Mouse (Mus musculus): Measurements from ENCODE around the gene Actr10. TPM values are rescaled to one million over a fixed set of nuclear protein-coding genes. Genes with fewer than 3 reads are reported as not detected.

Actr10 gene
- polyA plus RNA-seq, 1 experiment: 123 TPM

- no peaks in the 10 kb centered on the region for H3K27me3 ChIP-seq (ENCODE audit: control insufficient read depth, insufficient read depth, insufficient read length)
- no peaks in the 10 kb centered on the region for H3K79me2 ChIP-seq (ENCODE audit: control insufficient read depth, insufficient read depth)
- TF ChIP-seq USF1 (IDR thresholded peaks at IDR 0.05; ENCODE audit: low read depth) (no peak), SRF (IDR thresholded peaks at IDR 0.05; ENCODE audit: control insufficient read depth, insufficient read length, low read depth) (no peak), REST (IDR thresholded peaks at IDR 0.05; ENCODE audit: insufficient read depth, insufficient read length) (no peak), TCF3 (IDR thresholded peaks at IDR 0.05; ENCODE audit: insufficient read length, low read depth) (no peak), MAX (IDR thresholded peaks at IDR 0.05; ENCODE audit: low read depth) (no peak), CEBPB (IDR thresholded peaks at IDR 0.05; ENCODE audit: insufficient read depth, poor library complexity, severe bottlenecking) (no peak), POLR2AphosphoS2 (IDR thresholded peaks at IDR 0.05; ENCODE audit: insufficient read length, low read depth) (no peak), TCF12 (IDR thresholded peaks at IDR 0.05; ENCODE audit: insufficient read depth, poor library complexity, severe bottlenecking) (no peak), E2F4 (IDR thresholded peaks at IDR 0.05; ENCODE audit: insufficient read depth) (no peak), POLR2A (IDR thresholded peaks at IDR 0.05; ENCODE audit: insufficient read length, low read depth) (no peak), MYOG (IDR thresholded peaks at IDR 0.05; ENCODE audit: control insufficient read depth in 1 of 3, insufficient read depth in 1 of 3, insufficient read length in 2 of 3, low read depth in 2 of 3) (no peak)
- no peaks in the 10 kb centered on the region for H3K36me3 ChIP-seq (ENCODE audit: control insufficient read depth, insufficient read depth)
- H3K4me2 ChIP-seq (ENCODE audit: low read depth): no peak overlapping the region
- H3ac ChIP-seq (ENCODE audit: control insufficient read depth, insufficient read length): no peak overlapping the region
- H3K4me3 ChIP-seq: no peak overlapping the region
Measured at GRCm38 (mm10) chr12:70913429-70913828, 24.2 kb upstream of the Actr10 start.

DNA sequence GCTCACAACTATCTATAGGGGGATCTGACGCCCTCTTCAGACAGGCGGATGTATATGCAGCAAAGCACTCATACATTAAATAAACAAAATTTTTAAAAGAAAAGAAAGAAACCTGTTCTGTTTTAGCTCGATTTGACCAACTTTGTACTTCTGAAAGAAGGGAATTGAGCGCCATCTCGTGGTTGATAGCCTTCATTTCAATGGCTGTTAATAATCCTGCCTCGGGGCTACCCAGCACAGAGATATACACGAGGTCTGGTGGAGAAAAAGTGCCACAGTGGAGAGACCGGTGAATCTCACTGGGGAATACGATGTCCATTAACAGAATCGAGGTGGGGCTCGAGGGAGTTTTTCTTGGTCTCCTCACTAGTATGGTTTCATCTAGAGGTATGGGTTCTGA is 23.3 kb upstream of the Actr10 start:
- no peak overlapping the region for H3K4me3 ChIP-seq
- no peaks in the 10 kb centered on the region for H3K79me2 ChIP-seq (ENCODE audit: control insufficient read depth, insufficient read depth)
- no peak overlapping the region for H3K4me2 ChIP-seq (ENCODE audit: low read depth)
- no peak overlapping the region for H3ac ChIP-seq (ENCODE audit: control insufficient read depth, insufficient read length)
- TF ChIP-seq USF1 (IDR thresholded peaks at IDR 0.05; ENCODE audit: low read depth) (no peak), POLR2AphosphoS2 (IDR thresholded peaks at IDR 0.05; ENCODE audit: insufficient read length, low read depth) (no peak), SRF (IDR thresholded peaks at IDR 0.05; ENCODE audit: control insufficient read depth, insufficient read length, low read depth) (no peak), MAX (IDR thresholded peaks at IDR 0.05; ENCODE audit: low read depth) (no peak), TCF3 (IDR thresholded peaks at IDR 0.05; ENCODE audit: insufficient read length, low read depth) (no peak), TCF12 (IDR thresholded peaks at IDR 0.05; ENCODE audit: insufficient read depth, poor library complexity, severe bottlenecking) (no peak), REST (IDR thresholded peaks at IDR 0.05; ENCODE audit: insufficient read depth, insufficient read length) (no peak), POLR2A (IDR thresholded peaks at IDR 0.05; ENCODE audit: insufficient read length, low read depth) (no peak), MYOG (IDR thresholded peaks at IDR 0.05; ENCODE audit: control insufficient read depth in 1 of 3, insufficient read depth in 1 of 3, insufficient read length in 2 of 3, low read depth in 2 of 3) (no peak)
- H3K36me3 ChIP-seq (ENCODE audit: control insufficient read depth, insufficient read depth): no peaks in the 10 kb centered on the region
- no peaks in the 10 kb centered on the region for H3K27me3 ChIP-seq (ENCODE audit: control insufficient read depth, insufficient read depth, insufficient read length)

DNA sequence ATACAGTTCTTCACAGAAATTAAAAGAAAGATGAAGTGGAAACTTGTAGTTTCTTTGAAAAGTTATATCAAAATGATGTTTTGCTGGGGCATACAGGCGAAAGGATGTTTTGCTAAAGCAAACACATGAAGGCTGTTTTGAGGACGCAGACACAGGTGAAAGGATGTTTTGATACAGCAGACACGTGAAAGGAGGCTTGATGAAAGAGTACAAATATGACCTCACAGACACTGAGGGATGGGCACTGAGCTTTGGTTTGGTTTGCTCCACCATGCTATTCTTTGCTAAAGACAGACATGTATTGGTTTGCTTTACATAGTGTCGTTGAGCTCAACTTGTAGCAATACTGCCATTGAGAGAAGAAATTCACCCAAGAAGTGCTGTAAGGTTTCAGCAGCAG is 7.9 kb upstream of the Actr10 start:
- no peaks in the 10 kb centered on the region for H3K79me2 ChIP-seq (ENCODE audit: control insufficient read depth, insufficient read depth)
- no peak overlapping the region for H3ac ChIP-seq (ENCODE audit: control insufficient read depth, insufficient read length)
- TF ChIP-seq POLR2AphosphoS2 (IDR thresholded peaks at IDR 0.05; ENCODE audit: insufficient read length, low read depth) (no peak), MYOD1 (IDR thresholded peaks at IDR 0.05; ENCODE audit: control insufficient read depth in 1 of 3, insufficient read length in 2 of 3, low read depth in 2 of 3) (no peak), MAX (IDR thresholded peaks at IDR 0.05; ENCODE audit: low read depth) (no peak), TCF12 (IDR thresholded peaks at IDR 0.05; ENCODE audit: insufficient read depth, poor library complexity, severe bottlenecking) (no peak), CEBPB (IDR thresholded peaks at IDR 0.05; ENCODE audit: insufficient read depth, poor library complexity, severe bottlenecking) (no peak), E2F4 (IDR thresholded peaks at IDR 0.05; ENCODE audit: insufficient read depth) (no peak), POLR2A (IDR thresholded peaks at IDR 0.05; ENCODE audit: insufficient read length, low read depth) (no peak), MYOG (IDR thresholded peaks at IDR 0.05; ENCODE audit: control insufficient read depth in 1 of 3, insufficient read depth in 1 of 3, insufficient read length in 2 of 3, low read depth in 2 of 3) (no peak), SRF (IDR thresholded peaks at IDR 0.05; ENCODE audit: control insufficient read depth, insufficient read length, low read depth) (no peak), USF1 (IDR thresholded peaks at IDR 0.05; ENCODE audit: low read depth) (no peak), TCF3 (IDR thresholded peaks at IDR 0.05; ENCODE audit: insufficient read length, low read depth) (no peak)
- H3K4me3 ChIP-seq: no peak overlapping the region
- no peaks in the 10 kb centered on the region for H3K27me3 ChIP-seq (ENCODE audit: control insufficient read depth, insufficient read depth, insufficient read length)
- no peak overlapping the region for H3K4me2 ChIP-seq (ENCODE audit: low read depth)
- no peaks in the 10 kb centered on the region for H3K36me3 ChIP-seq (ENCODE audit: control insufficient read depth, insufficient read depth)

GRCm38 (mm10) chr12:70937150-70937549 is 507 bp upstream of the Actr10 start:
- peak overlapping the region; percentile 63 for H3ac ChIP-seq (ENCODE audit: control insufficient read depth, insufficient read length)
- peaks cover 26% of the 10 kb centered on the region for H3K79me2 ChIP-seq (ENCODE audit: control insufficient read depth, insufficient read depth)
- H3K4me3 ChIP-seq: peak overlapping the region; percentile 76
- TF ChIP-seq POLR2A (IDR thresholded peaks at IDR 0.05; ENCODE audit: insufficient read length, low read depth) (no peak), SRF (IDR thresholded peaks at IDR 0.05; ENCODE audit: control insufficient read depth, insufficient read length, low read depth) (no peak), USF1 (IDR thresholded peaks at IDR 0.05; ENCODE audit: low read depth) (no peak), POLR2AphosphoS2 (IDR thresholded peaks at IDR 0.05; ENCODE audit: insufficient read length, low read depth) (no peak), TCF3 (IDR thresholded peaks at IDR 0.05; ENCODE audit: insufficient read length, low read depth) (no peak), MYOG (IDR thresholded peaks at IDR 0.05; ENCODE audit: control insufficient read depth in 1 of 3, insufficient read depth in 1 of 3, insufficient read length in 2 of 3, low read depth in 2 of 3) (no peak), REST (IDR thresholded peaks at IDR 0.05; ENCODE audit: insufficient read depth, insufficient read length) (no peak)
- peaks cover 6% of the 10 kb centered on the region for H3K36me3 ChIP-seq (ENCODE audit: control insufficient read depth, insufficient read depth)
- H3K4me2 ChIP-seq (ENCODE audit: low read depth): peak overlapping the region; percentile 49
- no peaks in the 10 kb centered on the region for H3K27me3 ChIP-seq (ENCODE audit: control insufficient read depth, insufficient read depth, insufficient read length)

DNA sequence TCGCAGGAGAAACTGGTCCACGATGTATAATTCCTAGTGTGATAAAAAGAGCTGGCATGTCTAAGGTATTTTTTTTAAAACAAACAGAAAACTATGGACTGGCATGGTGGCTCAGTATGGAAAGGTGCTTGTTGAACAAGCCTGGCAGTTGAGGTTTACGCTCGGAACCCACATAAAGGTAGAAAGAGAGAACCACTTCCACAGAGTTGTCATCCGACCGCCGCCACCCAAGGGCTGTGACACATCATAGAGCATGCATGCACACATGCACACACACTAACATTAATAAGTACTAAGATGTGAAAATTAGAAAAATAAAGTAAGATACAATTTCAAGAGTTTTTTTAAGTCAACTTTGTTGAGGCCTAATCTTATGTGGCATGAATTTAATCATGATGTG is 3.1 kb downstream of the Actr10 start:
- no peaks in the 10 kb centered on the region for H3K27me3 ChIP-seq (ENCODE audit: control insufficient read depth, insufficient read depth, insufficient read length)

More for the DNA sequence above, 3.1 kb downstream of the Actr10 start:
- Histone ChIP-seq H3K4me2 (ENCODE audit: low read depth) (no peak overlapping the region), H3K4me3 (no peak overlapping the region), H3K36me3 (ENCODE audit: control insufficient read depth, insufficient read depth) (peaks cover 31% of the 10 kb centered on the region), H3ac (ENCODE audit: control insufficient read depth, insufficient read length) (no peak overlapping the region), H3K79me2 (ENCODE audit: control insufficient read depth, insufficient read depth) (peaks cover 26% of the 10 kb centered on the region)
- TF ChIP-seq CEBPB (IDR thresholded peaks at IDR 0.05; ENCODE audit: insufficient read depth, poor library complexity, severe bottlenecking) (no peak), POLR2AphosphoS2 (IDR thresholded peaks at IDR 0.05; ENCODE audit: insufficient read length, low read depth) (no peak), SRF (IDR thresholded peaks at IDR 0.05; ENCODE audit: control insufficient read depth, insufficient read length, low read depth) (no peak), POLR2A (IDR thresholded peaks at IDR 0.05; ENCODE audit: insufficient read length, low read depth) (no peak), E2F4 (IDR thresholded peaks at IDR 0.05; ENCODE audit: insufficient read depth) (no peak), MYOD1 (IDR thresholded peaks at IDR 0.05; ENCODE audit: control insufficient read depth in 1 of 3, insufficient read length in 2 of 3, low read depth in 2 of 3) (no peak), TCF3 (IDR thresholded peaks at IDR 0.05; ENCODE audit: insufficient read length, low read depth) (no peak)

All from myocyte (in vitro differentiated cells).